Mouse (Mus musculus) layer of hippocampus, adult 18-20 months (tissue): Measurements from ENCODE around the gene Arpc3. TPM values are rescaled to one million over a fixed set of nuclear protein-coding genes. Genes with fewer than 3 reads are reported as not detected.
"Not testable (repeated sequence)": the region's sequence is repeated elsewhere in the genome, so short reads cannot be mapped to it uniquely, and the experiment has no call there.

Source experiments
- DNase-seq, 2 experiments: peaks; one replicate each; pipeline ENCODE4 v3.0.0; 2022; ENCODE audit warnings: low spot score in 2 of 2
- total RNA-seq, 2 experiments: library from RNA; stranded (reverse); gene quantifications; 2 replicates each; pipeline ENCODE4 v1.2.3; 2021

Arpc3 gene
- total RNA-seq, 2 experiments from 2014 or later: 255 to 271 TPM

DNA sequence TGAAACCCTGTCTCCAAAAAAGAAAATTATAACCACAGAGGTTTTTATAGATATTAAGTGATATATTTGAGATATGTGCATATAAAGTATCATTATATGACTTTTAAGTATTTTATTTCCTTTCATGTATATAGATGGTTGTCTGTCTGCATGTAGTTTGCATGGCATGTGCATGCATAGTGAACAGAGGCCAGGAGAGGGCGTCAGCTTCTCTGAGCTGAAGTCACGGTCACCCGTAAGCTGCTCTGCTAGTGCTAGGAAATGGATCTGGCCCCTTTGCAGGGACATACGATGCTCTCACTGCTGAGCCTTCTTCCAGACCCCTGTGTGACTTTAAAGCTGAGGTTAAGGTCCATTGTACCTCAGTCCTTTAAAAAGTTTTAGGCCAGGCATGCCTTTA, 42.9 kb downstream of the Arpc3 start:
- no peak for DNase-seq

DNA sequence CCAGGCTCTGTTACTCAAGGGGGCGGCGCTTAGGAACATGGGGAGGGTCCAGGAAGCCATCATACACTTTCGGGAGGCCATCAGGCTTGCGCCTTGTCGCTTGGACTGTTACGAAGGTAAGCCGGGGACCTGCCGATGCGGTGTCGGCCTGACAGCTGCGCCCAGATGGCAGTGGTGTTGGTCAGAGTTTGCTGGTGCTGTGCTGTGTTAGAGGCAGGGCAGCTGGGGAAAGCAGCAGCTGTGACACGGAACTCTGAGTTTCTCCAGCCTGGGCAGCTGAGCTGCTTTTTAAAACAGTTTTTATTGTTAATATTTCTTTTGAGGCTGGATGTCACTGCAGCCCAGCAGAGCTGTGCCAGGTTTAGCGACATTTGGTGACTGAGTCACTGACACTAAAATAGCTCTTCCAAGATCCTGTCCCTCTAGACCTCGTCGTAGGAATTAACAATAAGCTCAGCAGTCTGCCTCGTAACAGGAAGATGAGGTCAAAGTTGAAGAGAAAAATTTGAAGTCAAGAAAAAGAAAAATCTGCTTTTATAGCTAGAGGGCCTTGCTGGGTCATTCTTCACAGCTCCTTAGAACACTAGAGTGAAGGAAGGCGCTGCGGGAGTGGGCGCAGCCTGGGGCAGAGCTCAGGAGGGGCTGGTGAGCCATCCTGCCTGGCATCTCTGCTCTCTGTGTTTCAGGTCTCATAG, 47.9 kb downstream of the Arpc3 start:
- DNase-seq: peak in 1 of 2 experiments; percentile 52

DNA sequence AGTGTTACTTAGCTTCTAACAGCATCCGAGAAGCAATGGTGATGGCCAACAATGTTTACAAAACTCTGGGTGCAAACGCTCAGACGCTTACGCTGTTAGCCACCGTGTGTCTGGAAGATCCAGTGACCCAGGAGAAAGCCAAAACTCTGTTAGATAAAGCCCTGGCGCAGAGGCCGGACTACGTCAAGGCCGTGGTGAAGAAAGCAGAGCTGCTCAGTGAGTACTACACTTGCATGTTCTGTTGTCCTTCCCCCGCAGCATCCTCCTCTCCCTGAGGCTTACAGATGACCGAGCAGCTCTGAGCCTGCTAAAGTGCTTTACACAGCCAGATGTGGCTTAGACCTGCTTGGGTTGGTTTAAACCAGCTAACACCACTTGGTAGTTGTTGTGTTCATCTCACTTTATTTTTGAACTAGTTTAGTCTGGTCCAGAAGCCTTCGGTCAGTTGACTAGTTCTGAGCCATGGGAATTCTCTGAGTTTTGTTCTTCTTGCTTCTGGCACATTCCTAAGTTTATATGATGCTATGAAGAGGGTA, 48.5 kb downstream of the Arpc3 start:
- DNase-seq: no peak

DNA sequence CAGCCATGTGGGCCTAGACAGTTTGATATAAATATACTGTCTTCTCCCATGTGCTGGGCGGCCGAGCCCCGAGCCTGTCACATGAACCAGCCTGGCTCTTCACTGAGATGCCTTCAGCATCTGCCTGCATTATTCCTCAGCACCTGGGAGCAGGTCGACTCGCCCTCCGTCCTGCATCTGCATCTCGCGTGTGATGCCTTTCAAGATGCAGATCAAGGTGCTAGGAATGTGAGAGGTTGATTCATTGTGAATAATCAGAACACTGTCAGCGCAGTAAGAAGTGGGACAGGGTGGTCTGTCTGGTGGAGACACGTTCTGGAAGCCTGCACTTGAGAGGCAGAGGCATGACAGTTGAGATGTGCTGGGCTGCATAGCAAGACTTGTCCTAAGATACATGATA, 52.8 kb downstream of the Arpc3 start:
- DNase-seq: no peak

DNA sequence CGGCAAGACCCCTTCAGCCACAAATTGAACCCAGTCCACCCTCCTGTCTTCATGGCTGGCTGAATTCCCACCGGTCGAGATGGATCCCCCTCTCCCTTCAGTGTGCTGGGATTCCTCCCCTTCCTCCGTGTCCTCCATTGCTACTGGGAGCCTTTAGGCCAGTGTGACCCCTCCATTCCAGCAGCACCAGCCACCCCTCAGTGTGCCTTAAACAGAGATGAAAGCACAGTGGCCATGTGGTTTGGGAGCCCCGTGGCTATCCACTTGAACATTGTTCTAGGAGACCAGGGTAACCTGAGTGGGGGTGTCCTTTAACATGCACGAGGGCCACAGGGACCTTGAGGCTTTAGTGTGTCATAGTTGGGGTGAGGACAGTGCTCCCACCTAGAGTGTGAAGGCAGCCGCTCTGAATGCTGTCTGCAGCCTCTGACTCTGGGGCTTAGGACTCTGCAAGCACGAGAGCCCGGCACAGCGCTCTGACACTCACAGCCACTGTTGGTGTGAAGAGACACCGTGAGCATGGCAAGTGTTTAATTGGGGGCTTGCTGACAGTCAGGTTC, 53.5 kb downstream of the Arpc3 start:
- no peak for DNase-seq

DNA sequence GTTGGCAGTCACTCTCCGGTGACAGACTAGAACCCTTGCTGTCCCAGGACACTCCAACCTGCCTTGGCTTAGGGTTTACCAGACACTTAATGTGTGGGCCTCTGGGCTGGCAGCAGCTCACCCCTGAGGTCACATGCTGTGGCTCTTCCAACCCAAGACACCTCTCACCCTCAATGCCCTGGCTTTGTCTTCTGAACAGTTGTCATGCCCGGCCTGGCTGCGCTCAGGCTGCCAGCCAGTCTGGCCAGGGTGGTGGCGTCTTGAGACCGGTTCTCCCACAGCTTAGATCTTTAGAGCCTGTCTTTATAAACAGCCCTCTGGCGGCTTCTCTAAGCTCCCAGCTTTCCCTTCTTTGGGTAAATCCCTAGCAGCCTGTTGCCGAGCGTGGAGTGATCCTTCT, 56.2 kb downstream of the Arpc3 start:
- no peak for DNase-seq

DNA sequence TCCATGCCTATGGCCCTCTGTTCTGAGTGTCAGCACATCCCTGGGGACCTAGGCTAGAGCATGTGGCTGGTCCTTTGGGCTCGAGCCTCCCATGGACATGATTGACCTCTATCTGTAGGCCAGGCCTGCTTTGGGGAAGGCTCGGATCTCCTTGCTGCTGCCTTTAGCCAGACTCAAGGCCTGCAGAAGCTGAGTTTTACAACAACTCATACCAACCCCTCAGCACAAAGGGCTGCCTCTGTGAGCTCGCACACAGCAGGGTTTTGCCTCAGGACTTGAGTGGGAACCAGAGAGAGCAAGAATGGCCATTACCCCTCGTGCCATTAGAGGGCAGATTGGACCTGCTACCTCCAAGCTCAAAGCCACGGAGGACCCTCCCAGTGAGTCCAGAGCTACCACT, 57.2 kb downstream of the Arpc3 start:
- no peak for DNase-seq

DNA sequence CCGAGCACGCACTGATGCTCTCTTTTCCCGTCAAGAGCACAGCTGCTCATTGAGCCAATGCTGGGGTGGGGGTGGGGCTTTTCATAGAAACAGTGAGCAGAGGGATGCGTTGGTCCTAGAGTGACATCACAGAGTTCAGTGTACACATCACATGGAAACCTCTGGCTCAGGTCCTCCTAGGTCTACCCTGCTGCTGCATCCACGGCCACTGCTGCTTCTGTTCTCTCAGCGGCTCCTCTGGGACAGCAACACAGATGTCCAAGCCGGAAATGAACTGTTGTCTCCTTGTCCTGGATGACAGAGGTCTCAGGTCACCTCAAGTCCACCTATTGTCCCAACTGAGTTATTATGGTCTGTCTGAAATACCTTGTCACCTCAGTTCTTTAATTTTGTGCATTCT, 58.3 kb downstream of the Arpc3 start:
- DNase-seq: no peak

DNA sequence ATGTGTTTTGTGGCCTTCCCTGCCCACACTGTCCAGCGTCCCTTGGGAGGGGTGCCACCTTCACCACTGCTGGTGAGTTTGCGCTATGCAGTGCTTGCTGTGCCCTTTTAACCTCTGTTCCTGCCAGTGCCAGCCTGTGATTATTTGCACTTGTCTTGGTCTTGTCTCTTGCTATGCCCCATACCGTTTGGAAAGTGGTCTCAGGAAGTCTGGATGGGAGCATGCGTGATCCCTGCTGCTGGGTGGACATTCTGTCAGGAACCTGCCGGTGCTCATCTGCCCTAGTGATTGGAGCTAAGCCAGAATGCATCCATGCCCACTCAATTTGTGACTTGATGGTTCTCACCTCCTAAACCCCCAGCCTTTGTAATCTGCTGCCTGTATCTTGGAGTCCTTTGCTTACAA, 59.2 kb downstream of the Arpc3 start:
- no peak for DNase-seq

DNA sequence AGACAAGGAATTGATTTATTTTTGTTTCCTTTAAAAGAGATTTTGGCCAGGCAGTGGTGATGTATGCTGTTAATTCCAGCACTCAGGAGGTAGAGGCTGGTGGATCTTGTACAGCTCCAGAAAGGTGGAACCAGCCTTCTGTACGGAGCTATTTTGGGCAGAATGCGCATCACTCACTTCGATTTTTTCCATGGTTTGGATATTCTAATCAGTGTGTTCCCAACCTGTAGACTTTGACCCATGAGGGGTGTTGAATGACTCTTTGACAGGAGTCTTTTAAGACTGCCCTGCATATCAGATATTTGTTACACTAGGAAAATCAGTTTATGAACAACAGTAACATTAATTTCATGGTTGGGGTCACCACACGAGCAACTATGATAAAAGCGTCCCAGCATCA, 59.6 kb downstream of the Arpc3 start:
- no peak for DNase-seq

DNA sequence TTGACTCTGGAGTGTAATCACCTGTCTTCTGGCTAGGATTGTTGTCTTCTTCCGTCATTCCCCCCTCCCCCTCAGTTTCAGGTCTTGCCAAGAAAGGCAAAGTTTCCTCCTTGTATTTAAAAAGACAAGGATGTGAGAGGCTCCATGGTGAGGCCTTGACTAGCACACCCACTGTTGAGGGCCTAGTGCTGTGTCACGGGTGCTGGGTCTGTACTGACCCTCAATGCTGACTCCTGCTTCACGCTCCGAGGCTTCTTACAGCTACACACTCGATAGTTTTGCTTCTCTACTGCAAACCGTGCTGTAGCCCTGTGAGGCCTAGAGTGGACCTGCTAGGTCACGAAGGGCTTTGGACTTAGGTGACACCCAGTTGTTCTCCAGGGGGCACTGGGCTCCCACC, 60.5 kb downstream of the Arpc3 start:
- no peak for DNase-seq

DNA sequence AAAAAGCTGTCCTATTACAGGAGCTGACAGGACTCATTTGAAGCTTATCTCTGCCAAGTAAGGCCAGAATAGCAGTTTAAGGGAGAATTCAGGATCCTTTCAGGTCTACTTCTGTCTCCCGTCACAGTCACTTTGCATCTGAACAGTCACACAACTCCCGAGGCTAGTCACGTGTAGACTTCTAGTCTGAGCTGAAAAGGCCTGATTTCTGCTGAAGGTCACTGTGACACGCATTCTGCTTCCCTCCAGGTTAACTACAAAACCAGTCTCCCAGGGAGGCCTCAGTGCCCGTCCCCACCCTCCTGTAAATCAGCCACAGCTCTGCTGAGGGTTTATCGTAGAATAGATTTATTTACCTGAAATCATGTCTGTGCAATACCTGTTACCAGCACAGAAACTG, 61.5 kb downstream of the Arpc3 start:
- DNase-seq: no peak

DNA sequence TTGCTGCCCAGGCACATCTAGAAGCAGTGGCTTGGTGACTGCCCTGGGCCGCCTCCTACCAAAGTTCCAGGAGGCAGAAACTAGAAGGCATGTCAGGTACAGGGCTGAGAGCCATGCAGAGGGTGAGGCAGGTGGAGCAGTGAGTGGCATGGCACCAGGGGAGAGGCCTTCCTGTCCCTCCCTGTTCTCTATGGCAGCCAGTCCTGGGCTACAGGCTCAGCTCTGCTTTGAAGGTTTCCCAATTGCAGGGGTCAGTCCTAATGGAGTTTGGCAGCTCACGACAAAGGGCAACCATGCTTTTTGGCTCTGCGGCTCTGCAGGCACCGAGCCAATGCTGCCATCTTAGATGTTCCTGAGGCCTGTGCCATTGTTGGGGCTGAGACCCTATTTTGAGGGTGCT, 62.8 kb downstream of the Arpc3 start:
- no peak for DNase-seq

DNA sequence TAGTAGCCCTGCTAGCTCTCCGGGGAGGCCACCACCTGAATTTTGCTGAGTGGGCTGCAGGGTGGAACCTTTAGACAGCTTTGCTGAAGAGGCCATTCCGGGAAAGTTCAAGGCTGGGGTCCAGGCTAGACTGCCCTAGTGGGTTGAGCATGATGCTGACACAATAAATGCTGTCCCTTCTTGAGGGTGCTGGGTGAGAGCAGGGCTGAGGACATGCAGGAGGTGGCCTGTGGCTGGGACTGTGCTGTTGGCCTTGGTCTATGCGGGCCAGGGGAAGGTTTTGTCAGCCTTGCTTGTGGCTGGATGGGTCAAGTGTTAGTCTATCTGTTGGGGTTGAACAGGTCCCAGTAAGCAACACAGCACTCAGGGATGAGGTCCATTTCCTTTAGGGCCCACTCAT, 63.2 kb downstream of the Arpc3 start:
- no peak for DNase-seq

DNA sequence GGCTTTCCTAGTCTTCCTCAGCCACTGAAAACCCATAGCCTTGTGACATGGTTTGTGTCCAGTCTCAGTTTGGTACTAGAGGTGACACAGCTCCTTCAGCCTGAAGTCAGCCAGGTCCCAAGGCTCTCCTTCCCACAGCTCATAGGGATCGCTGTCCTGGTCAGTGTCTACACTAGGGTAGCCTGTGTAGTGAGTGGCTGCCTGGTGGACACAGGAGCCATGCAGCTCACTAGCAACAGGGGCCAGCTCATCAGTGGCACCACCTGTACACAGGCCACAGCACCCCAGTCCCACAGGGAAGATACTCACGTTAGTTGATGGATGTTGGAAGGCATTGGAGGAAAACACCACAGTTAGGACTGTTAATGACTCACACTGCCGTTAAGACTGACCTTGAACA, 63.9 kb downstream of the Arpc3 start:
- DNase-seq: no peak

DNA sequence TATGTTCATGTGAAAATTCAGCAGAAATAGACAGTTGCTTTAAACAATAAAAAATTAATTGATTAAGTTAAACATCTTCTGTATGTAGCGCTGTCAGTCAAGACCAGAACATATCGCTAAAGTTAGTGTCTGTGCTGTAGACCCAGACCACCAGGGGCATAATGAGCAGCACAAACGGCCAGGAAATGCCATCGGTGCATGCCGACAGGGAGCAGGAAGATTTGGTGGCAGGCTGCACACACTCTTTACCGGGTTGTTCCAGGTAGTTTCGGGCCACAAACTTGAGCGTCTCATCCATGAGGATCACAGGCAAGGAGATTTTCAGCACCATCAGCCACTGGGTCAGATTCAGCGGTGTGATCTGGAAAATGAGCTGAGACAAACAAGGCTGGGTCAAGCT, 65.4 kb downstream of the Arpc3 start:
- DNase-seq: not testable (repeated sequence)

DNA sequence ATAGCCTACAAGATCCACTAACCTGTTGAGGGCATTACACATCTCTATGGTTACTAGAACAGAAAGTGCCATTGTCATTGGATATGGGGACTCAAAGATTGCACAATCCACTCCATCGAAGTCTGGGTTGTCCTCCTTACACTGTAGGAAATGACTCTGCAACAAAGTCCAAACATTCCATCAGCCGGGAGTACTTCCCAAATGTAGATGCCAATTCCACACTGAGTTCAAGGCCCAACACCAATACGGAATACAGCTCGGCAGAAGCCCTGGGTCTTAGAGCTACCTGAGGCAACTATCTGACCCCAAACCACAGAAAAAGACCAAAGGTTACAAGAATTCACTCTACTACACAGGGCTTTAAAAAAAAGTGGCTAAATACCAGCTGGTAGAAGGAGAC, 66.4 kb downstream of the Arpc3 start:
- no peak for DNase-seq

DNA sequence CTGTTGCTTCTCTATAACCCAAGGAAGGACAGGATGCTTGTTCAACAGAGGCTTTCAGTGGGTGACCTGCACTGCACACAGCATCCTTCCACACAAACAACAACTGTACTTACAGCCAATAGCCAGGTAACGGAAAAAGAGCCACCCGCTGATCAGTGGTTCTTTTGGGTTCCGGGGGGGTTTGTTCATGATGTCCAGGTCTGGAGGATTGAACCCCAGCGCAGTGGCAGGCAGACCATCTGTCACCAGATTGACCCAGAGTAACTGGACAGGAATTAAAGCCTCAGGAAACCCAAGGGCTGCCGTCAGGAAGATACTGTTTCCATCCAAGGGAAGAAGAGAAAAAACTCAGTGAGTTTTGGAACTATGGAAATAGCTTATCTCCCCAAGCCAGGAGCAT, 67.7 kb downstream of the Arpc3 start:
- DNase-seq: no peak

DNA sequence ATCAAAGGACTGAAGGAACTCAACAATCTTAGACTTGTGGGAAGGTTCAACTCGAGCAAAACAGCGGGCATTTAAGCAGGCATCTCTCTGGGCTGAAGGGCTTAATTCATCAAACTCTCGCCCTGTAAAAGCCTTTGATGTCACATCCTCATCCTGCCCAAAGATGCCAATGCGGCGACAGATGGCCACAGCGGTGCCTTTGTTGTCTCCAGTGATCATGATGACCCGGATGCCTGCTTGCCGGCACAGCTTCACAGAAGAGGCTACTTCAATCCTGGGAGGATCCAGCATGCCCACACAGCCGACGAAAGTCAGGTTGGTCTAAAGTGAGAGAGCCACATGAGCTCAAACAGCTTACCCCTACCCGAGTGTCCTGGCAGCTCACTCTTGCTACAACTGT, 69.0 kb downstream of the Arpc3 start:
- no peak for DNase-seq

DNA sequence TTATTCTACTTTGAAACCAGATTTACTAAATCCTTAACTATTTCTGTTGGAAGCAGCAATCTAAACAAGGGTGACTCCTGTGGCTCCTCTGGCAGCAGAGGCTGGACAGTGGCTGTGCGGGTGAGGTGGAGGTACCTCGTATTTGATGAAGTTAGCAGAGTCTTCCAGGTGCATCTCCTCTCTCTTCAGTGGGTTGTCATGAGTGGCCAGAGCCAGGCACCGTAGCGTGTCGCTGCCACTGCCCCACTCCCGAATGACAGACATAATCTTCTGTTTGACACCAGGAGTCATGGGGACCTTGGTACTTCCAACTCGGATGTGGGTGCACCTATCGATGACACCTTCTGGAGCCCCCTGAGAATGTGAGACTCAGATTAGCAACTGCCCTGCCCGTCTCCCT, 69.8 kb downstream of the Arpc3 start:
- DNase-seq: no peak
